Mouse (Mus musculus) bone marrow macrophage, adult 2 months (primary cell): ENCODE data around the gene Lsamp. TPM values are rescaled to one million over a fixed set of nuclear protein-coding genes. Genes with fewer than 3 reads are reported as not detected.

Experiments
- H3K27ac ChIP-seq: 2 replicates; pipeline ENCODE4 v1.5.1; 2012; ENCODE audit warnings: low read depth, low read length; ENCODE audit not compliant: insufficient read depth
- H3K4me1 ChIP-seq: 2 replicates; pipeline ENCODE4 v1.6.1; 2012; ENCODE audit warnings: low read length; ENCODE audit not compliant: control insufficient read depth, insufficient read depth
- H3K4me3 ChIP-seq: 2 replicates; pipeline ENCODE4 v1.5.1; 2012; ENCODE audit warnings: mild to moderate bottlenecking, low read length, moderate library complexity; ENCODE audit not compliant: insufficient read depth
- CTCF ChIP-seq: IDR thresholded peaks from 2 replicates; pipeline ENCODE4 v1.5.1; 2012; ENCODE audit warnings: low read depth, mild to moderate bottlenecking, low read length, moderate library complexity
- POLR2A ChIP-seq: IDR thresholded peaks from 2 replicates; pipeline ENCODE4 v1.6.1; 2012; ENCODE audit warnings: mild to moderate bottlenecking, low read depth, low read length, borderline replicate concordance
- polyA plus RNA-seq: library from polyadenylated mRNA; stranded (reverse); fragments of >200 nt; gene quantifications from 2 replicates; pipeline ENCODE4 v1.2.4, GENCODE M21; 2012; ENCODE audit not compliant: missing spikeins, insufficient read depth, insufficient read length

The Lsamp gene
- not detected in 2 replicates for polyA plus RNA-seq

DNA sequence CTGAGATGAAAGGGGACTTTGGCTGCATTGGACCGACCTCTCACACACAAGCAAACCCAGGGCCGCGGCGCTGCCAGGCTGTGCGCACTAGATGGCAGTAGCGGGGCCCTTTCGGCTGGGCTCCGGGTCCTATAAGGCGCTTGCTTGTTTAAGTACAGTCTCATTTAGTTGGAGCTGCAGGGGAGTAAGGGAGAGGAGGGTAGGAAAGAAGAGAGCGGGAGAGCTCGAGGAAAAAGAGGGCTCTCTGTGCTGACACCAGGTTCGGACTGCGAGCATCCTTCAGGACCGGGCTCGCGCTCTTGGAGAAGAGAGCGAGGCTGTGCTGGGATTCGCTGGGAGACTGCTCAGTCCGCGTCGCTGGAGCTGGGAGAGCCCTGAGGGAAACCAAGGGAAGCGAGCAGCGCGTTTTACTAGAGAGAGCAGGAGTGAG, at the start of gene Lsamp:
TSS of gene Lsamp (plus strand) at position 157 of the 430 bp plus-strand sequence.
- no peak within 1 kb of the TSS for H3K27ac ChIP-seq
- TF ChIP-seq POLR2A: no peak
- no peak for TF ChIP-seq CTCF
- no peaks in the 10 kb centered on the region for H3K4me1 ChIP-seq
- no peak within 1 kb of the TSS for H3K4me3 ChIP-seq

DNA sequence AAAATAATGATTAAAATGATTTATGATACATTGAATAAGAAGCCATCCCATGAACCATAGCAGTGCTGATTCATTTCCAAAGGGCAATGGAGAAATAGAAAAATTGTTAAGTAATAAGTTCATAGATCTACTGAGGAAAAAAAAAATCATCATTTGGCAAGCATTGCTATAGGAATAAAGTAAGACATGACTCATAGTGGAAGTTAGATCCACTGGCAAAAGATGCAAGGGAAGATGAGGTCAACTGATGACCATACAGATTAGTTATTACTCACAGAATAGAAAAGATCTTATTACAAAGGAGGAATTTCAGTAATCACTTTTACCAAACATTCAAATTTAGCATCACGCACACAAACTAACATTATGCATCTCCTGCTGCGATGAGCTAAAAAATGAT, 26.5 kb upstream of the Lsamp start:
- TF ChIP-seq POLR2A (no peak), CTCF (no peak)
- H3K27ac ChIP-seq: no peak overlapping the region
- H3K4me3 ChIP-seq: no peak overlapping the region
- H3K4me1 ChIP-seq: no peaks in the 10 kb centered on the region

DNA sequence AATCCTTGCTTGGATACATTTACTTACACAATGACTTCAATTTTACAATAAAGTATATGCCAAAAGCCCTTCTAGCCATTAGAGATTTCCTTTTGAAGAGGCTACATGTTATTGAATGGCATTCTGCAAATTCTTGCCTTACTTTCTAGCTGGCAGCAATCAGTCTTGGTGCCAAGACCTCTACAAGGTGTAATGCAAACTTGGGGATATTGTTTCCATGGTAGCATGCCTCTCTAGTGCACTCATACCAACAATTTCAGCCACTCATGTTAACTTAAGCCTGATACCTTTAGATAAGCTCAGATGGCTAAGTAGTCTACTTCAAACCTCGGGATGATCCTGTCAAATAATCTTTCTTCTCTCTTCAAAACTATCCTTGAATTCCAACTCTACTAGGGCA, 11.4 kb upstream of the Lsamp start:
- TF ChIP-seq POLR2A (no peak), CTCF (no peak)
- Histone ChIP-seq H3K27ac (no peak overlapping the region), H3K4me1 (no peaks in the 10 kb centered on the region), H3K4me3 (no peak overlapping the region)

DNA sequence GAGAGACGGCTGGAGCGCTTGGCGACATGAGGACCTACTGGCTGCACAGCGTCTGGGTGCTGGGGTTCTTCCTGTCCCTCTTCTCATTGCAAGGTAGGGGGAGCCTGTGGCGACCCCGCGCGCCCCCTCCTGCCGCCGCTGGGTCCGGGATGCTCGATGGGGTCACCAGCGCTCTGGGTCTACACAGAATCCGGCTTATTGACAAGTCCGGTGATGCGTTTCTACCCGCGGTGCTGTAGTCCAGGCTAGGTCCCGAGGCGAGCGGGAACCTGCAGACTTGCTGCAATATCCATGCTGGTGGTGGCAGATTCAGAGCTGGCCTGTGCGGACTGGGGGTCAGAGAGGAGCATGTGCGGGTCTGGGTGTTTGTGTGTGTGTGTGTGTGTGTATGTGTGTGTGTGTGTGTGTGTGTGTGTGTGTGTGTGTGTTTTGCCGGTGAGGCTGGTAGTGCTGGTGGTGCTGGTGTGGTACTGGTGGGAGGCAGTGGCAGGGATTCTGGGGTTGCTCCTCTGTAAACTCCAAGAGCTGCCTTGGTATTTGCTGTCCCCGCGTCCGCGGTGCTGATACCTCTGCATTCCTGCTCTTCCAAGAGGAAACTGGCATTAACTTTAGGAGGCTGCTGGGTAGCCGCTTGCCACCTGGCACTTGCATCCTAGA, 602 bp downstream of the Lsamp start:
- TF ChIP-seq CTCF (no peak), POLR2A (no peak)
- Histone ChIP-seq H3K4me1 (no peaks in the 10 kb centered on the region), H3K27ac (no peak overlapping the region), H3K4me3 (no peak overlapping the region)

DNA sequence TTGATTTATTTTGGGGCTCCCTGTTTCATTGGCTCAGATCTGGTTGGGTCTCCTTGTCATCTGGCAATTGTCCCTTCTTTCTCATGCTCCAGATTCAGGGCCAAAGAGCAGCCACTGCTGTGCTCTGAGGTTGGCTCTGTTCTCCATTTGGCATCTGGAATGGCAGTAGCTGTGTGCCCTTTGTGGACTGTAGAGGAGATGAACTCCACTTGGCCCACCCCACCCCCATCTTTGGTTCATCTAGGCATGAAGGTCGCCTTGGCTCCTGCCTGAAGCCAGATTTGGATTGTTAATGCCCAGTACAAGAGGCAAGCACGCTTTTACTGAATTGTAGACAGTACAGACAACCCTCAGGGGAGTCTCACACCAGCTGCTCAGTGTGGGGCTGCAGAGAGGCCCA, 4.3 kb downstream of the Lsamp start:
- TF ChIP-seq POLR2A (no peak), CTCF (no peak)
- H3K4me3 ChIP-seq: no peak overlapping the region
- H3K27ac ChIP-seq: no peak overlapping the region
- no peaks in the 10 kb centered on the region for H3K4me1 ChIP-seq

DNA sequence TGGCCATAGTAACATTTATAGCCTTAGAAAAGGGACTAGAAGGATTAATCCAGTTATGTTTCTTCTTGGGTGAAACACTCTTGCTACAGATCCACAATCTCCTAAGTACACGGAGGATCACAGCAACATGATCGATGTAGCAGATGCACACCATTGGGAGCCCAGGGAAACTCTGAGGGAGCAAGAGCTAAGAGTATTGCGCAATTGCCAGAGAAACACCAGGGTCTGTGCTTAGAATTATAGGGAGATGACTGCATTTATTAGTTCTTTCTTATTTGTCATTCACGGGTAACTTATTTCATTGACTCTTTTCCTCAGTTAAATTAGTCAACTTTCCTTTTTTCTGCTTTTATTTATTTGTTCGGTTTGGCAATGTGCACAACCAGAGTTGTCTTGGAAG, 10.7 kb downstream of the Lsamp start:
- no peak overlapping the region for H3K4me3 ChIP-seq
- H3K4me1 ChIP-seq: no peaks in the 10 kb centered on the region
- no peak overlapping the region for H3K27ac ChIP-seq
- TF ChIP-seq CTCF: no peak

DNA sequence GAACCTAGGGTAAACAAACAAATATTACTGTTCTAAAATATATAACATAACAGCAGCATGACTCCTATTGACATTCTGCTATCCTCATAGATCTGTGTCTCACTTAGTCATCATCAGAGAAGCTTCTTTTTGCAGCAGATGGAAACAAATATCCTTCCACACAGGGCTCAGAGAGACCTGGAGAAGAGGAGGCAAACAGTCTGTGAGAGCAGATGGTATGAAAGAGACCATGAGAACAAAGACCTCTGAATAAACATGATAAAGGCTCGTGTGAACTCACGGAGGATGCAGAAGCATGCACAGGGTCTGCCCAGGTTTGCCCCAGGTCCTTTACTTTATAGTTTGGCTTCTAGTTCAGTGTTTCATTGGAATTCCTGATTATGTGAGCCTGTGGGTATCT, 24.6 kb downstream of the Lsamp start:
- H3K4me3 ChIP-seq: no peak overlapping the region
- H3K27ac ChIP-seq: no peak overlapping the region
- TF ChIP-seq POLR2A (no peak), CTCF (no peak)
- no peaks in the 10 kb centered on the region for H3K4me1 ChIP-seq

DNA sequence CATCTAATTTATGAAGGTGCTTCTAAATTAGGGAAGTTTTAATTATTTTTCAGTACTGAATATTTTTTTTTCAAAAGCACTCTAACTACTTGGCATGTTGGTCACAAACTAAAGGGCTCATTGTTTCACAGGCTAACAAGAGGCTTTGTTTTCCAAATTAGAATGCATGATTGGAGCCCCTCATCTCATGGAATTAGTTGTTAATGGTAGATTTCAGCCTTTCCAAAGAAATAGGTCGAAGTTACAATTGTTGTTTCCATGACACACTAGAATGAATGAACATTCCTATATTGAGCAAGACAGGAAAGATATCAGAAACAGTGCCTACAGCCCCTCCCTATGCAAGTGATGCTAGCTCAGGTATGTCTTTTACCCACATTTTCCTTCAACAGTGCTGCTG, 26.9 kb downstream of the Lsamp start:
- Histone ChIP-seq H3K4me1 (no peaks in the 10 kb centered on the region), H3K4me3 (no peak overlapping the region), H3K27ac (no peak overlapping the region)
- no peak for TF ChIP-seq CTCF
- TF ChIP-seq POLR2A: no peak

DNA sequence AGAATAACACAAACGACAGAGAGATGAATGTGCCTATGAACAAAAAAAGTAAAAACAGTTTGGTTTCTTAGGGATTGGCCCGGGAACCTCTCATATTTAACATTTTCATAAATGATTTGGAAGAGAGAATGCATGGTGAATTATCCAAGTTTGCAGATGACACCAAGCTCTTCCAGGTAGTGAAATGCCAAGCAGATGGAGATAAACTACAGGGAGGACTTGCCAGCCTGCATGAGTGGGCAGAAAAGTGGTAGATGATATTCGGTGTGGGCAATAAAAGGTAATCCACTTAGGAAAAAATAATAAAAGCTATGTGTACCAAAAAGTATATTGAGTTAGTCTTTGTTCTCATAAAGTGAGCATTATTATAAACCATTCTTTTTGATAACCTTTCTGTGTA, 38.5 kb downstream of the Lsamp start:
- Histone ChIP-seq H3K27ac (no peak overlapping the region), H3K4me1 (no peaks in the 10 kb centered on the region), H3K4me3 (no peak overlapping the region)
- TF ChIP-seq CTCF: no peak
- TF ChIP-seq POLR2A: no peak

DNA sequence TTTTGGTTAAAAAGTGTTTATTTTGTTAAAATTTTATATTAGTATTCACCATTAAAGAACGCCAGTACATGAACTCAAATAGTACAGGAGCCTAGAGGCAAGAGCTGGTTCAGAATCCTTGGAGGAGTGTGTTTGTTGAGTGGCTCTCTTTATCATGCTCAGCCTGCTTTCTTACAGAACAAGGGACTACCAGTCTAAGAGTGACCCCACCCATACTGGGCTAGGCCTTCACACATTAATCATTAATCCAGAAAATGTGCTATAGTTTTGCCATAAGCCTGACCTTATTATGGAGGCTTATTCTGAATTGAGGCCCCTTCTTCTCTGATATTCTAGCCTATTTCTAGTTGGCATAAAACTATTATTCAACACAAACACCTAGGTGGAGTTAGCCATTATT, 52.6 kb downstream of the Lsamp start:
- no peak overlapping the region for H3K4me3 ChIP-seq
- H3K4me1 ChIP-seq: no peaks in the 10 kb centered on the region
- TF ChIP-seq POLR2A (no peak), CTCF (no peak)
- no peak overlapping the region for H3K27ac ChIP-seq

DNA sequence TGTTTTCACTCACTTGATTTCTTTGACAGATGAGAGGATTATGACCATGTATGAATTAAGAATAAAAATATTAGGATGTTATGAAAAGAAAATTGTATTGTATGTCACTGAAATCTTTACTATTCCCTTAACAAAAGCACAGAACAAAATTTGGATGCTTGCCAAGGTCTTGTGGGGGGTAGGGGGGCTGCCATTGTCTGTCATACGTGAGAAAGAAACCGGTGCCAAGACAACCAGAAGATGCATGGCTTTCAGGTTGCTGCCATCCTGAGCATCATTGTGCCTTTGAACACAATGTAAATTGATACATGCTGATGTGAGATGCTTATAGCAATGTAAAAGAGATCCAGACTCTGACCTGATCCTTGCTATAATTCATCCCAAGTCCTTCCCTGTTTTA, 75.4 kb downstream of the Lsamp start:
- Histone ChIP-seq H3K4me3 (no peak overlapping the region), H3K4me1 (no peaks in the 10 kb centered on the region), H3K27ac (no peak overlapping the region)
- TF ChIP-seq POLR2A (no peak), CTCF (no peak)
